Mouse (Mus musculus): Measurements from ENCODE around the gene Vmn1r111.
"Not testable (repeated sequence)": the region's sequence is repeated elsewhere in the genome, so short reads cannot be mapped to it uniquely, and the experiment has no call there.

DNA sequence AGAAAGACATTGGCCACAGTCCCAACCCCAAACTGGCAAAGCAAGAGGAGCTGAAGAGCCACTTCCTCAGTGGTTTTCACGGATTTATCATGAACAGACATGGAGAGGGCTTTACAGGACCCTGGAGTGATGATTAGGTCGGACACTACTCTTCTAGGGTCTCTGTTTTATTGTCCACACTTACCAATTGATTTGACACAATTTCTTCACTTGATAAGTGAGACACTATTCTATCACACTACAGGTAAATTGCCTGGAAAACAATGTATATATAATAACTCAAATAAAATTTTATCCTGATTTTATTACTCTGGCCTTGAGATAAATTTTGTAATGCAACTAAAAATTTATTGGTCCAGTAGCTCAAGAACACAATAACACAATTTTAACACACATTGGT lies at the start of gene Vmn1r111:
- TF ChIP-seq POLR2A (IDR thresholded peaks at IDR 0.05; ENCODE audit: low read depth, low read length); CTCF (IDR thresholded peaks at IDR 0.05; ENCODE audit: extremely low read depth, insufficient read length, insufficient replicate concordance, low read depth, low read length): not testable (repeated sequence)

Measured in small intestine, adult 2 months (tissue).